Mouse (Mus musculus) liver, postnatal 0 days (tissue): ENCODE results near the gene Dnajc14.

Experiments
- CTCF ChIP-seq: sonication (generic); IDR thresholded peaks from 2 replicates; pipeline ENCODE4 v1.5.1; 2016; ENCODE audit warnings: antibody characterized with exemption, low read depth
- EP300 ChIP-seq: IDR thresholded peaks from 2 replicates; pipeline ENCODE4 v1.6.1; 2016; ENCODE audit warnings: antibody characterized with exemption, low read depth, mild to moderate bottlenecking

DNA sequence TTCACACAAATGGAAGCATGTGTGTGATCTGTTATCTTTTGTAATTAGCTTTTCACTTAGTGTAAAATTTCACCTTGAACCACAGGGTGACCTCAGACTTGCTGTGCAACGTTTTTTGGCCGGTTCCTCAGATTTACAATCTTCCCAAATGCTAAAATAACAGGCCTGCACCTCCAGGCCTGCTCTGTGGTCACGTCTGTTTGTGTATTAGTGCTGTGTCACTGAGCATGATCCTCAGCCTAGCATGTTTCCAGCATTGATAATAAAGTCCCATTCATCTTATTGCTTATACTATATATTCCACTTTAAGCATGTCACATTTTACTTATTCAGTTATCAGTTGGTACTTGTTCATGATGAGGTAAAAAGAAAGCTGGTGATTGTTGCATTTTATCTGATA, 46.5 kb downstream of the Dnajc14 start:
- TF ChIP-seq CTCF: no peak
- TF ChIP-seq EP300: no peak
